Mouse (Mus musculus): Measurements from ENCODE around the gene Gpr85. TPM values are rescaled to one million over a fixed set of nuclear protein-coding genes. Genes with fewer than 3 reads are reported as not detected.

Gpr85 gene
- total RNA-seq, 2 experiments from 2014 or later, result 0.19 TPM; not detected in 1

- no peak for ATAC-seq (replicated peaks; ENCODE audit: low FRiP score, poor library complexity, severe bottlenecking)
These were observed 7.0 kb downstream of the Gpr85 start for GRCm38 (mm10) chr6:13832770-13833169.

- ATAC-seq (replicated peaks; ENCODE audit: low FRiP score, poor library complexity, severe bottlenecking), result no peak
These were observed 10.9 kb downstream of the Gpr85 start for GRCm38 (mm10) chr6:13828877-13829276.

GRCm38 (mm10) chr6:13816661-13817060, 23.1 kb downstream of the Gpr85 start:
- ATAC-seq (replicated peaks; ENCODE audit: low FRiP score, poor library complexity, severe bottlenecking), result no peak

GRCm38 (mm10) chr6:13812157-13812556, 27.6 kb downstream of the Gpr85 start:
- ATAC-seq (replicated peaks; ENCODE audit: low FRiP score, poor library complexity, severe bottlenecking), result no peak

GRCm38 (mm10) chr6:13800071-13800470, 39.7 kb downstream of the Gpr85 start:
- no peak for ATAC-seq (replicated peaks; ENCODE audit: low FRiP score, poor library complexity, severe bottlenecking)

GRCm38 (mm10) chr6:13797389-13797788, 42.4 kb downstream of the Gpr85 start:
- no peak for ATAC-seq (replicated peaks; ENCODE audit: low FRiP score, poor library complexity, severe bottlenecking)

Other genes starting within 250 kb of the Gpr85 start
- gene Tmem168, start 231.8 kb downstream of the Gpr85 start, total RNA-seq (2015; ENCODE audit: low replicate concordance), result 11.1 and 17.9 TPM in 2 replicates
- 8.6 and 11.1 TPM in 2 replicates for gene Tmem168, start 231.8 kb downstream of the Gpr85 start, total RNA-seq (2017; ENCODE audit: low replicate concordance)
- 2.3 and 6.5 TPM in 2 replicates for gene Bmt2, start 162.0 kb downstream of the Gpr85 start, total RNA-seq (2015; ENCODE audit: low replicate concordance)
- gene Bmt2, start 162.0 kb downstream of the Gpr85 start, total RNA-seq (2017; ENCODE audit: low replicate concordance), result 4.0 and 6.0 TPM in 2 replicates
- gene 2610001J05Rik, start 31.6 kb upstream of the Gpr85 start, total RNA-seq (2015; ENCODE audit: low replicate concordance), result 9.0 and 13.1 TPM in 2 replicates
- gene 2610001J05Rik, start 31.6 kb upstream of the Gpr85 start, total RNA-seq (2017; ENCODE audit: low replicate concordance), result 10.6 and 11.6 TPM in 2 replicates

All from erythroblast, adult 5-6 weeks (primary cell).